Mouse (Mus musculus): ENCODE data around the gene Colgalt1.

DNA sequence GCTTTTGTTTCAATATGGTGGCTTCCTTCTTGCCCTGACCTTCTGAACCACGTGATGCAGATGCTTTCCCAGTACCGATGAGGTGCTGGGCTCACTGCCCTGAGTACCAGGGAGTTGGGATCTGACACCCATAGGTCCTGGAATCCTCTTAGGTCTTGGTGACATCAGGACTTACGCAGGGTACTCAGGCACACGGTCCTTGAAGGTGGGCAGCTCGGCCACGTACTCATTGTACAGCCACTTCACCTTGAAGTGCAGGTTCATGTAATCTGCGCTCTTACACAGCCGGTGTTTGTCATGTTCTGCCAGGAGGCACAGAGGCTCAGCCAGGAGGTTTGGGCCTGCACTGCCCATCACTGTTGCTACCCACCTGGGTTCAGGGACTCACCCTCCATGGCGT lies 34.7 kb downstream of the Colgalt1 start:
- no peak for TF ChIP-seq JUND (IDR thresholded peaks at IDR 0.05; ENCODE audit: low read depth, low read length)
- no peak for TF ChIP-seq CHD1 (IDR thresholded peaks at IDR 0.05; ENCODE audit: low read depth, low read length)
- TF ChIP-seq CTCF (IDR thresholded peaks at IDR 0.05 in 2 of 3, conservative IDR thresholded peaks at IDR 0.05 in 1 of 3; ENCODE audit: control insufficient read depth in 1 of 3, insufficient read depth in 1 of 3, low read depth in 2 of 3, low read length in 3 of 3, poor library complexity in 1 of 3, severe bottlenecking in 1 of 3) = no peak
- no peak for TF ChIP-seq POLR2A (IDR thresholded peaks at IDR 0.05; ENCODE audit: control insufficient read depth in 1 of 2, insufficient read depth in 1 of 2, low read depth in 1 of 2, low read length in 2 of 2, poor library complexity in 1 of 2)
- no peak for TF ChIP-seq TCF12 (IDR thresholded peaks at IDR 0.05; ENCODE audit: low read depth, low read length)
- no peak for TF ChIP-seq USF2 (IDR thresholded peaks at IDR 0.05; ENCODE audit: borderline replicate concordance in 1 of 2, insufficient read depth in 1 of 2, low read depth in 1 of 2, low read length in 2 of 2)
- TF ChIP-seq GATA1 (IDR thresholded peaks at IDR 0.05; ENCODE audit: low read depth, low read length) = no peak
- no peak for TF ChIP-seq ZC3H11A (IDR thresholded peaks at IDR 0.05; ENCODE audit: low read depth, low read length)
- TF ChIP-seq CHD2 (IDR thresholded peaks at IDR 0.05; ENCODE audit: low read length) = no peak
- no peak for TF ChIP-seq MXI1 (IDR thresholded peaks at IDR 0.05; ENCODE audit: low read depth, low read length)
- no peak for TF ChIP-seq KAT2A (conservative IDR thresholded peaks at IDR 0.05; ENCODE audit: low read depth, low read length)
- no peak for TF ChIP-seq MYB (IDR thresholded peaks at IDR 0.05; ENCODE audit: low read depth, low read length)
- no peak for TF ChIP-seq MEF2A (IDR thresholded peaks at IDR 0.05; ENCODE audit: extremely low read depth, insufficient replicate concordance, low read depth, low read length, poor library complexity, severe bottlenecking)
